Mouse (Mus musculus) hindbrain, embryonic 16.5 days (tissue): Measurements from ENCODE around the gene Slu7. TPM values are rescaled to one million over a fixed set of nuclear protein-coding genes. Genes with fewer than 3 reads are reported as not detected.

Source experiments
- ATAC-seq: fragments of 200-750 bp; cut with Nextera tagmentation; 2 replicates; pipeline ENCODE4 v1.8.0; 2017; ENCODE audit warnings: moderate TSS enrichment, moderate library complexity
- H3K27ac ChIP-seq: fragments of 300-500 bp; sonication (generic); 2 replicates; pipeline ENCODE4 v1.5.1; 2014; ENCODE audit warnings: low read depth, mild to moderate bottlenecking, control low read depth, low read length, moderate library complexity
- H3K27me3 ChIP-seq: fragments of 300-500 bp; sonication (generic); replicated peaks from 2 replicates; pipeline ENCODE4 v1.6.1; 2014; ENCODE audit warnings: low read length; ENCODE audit not compliant: control insufficient read depth, insufficient read depth
- H3K36me3 ChIP-seq: fragments of 300-500 bp; sonication (generic); 2 replicates; pipeline ENCODE4 v1.6.1; 2014; ENCODE audit warnings: mild to moderate bottlenecking, low read length, moderate library complexity, mixed read lengths; ENCODE audit not compliant: control insufficient read depth, insufficient read depth
- H3K4me1 ChIP-seq: fragments of 300-500 bp; sonication (generic); 2 replicates; pipeline ENCODE4 v1.6.1; 2014; ENCODE audit warnings: low read depth, low read length; ENCODE audit not compliant: control insufficient read depth, insufficient read depth
- H3K4me2 ChIP-seq: fragments of 300-500 bp; sonication (generic); 2 replicates; pipeline ENCODE4 v1.6.1; 2014; ENCODE audit warnings: mild to moderate bottlenecking, low read length, control low read depth, moderate library complexity
- H3K4me3 ChIP-seq: fragments of 300-500 bp; sonication (generic); 2 replicates; pipeline ENCODE4 v1.5.1; 2014; ENCODE audit warnings: mild to moderate bottlenecking, low read length, control low read depth, moderate library complexity
- H3K9ac ChIP-seq: fragments of 300-500 bp; sonication (generic); 2 replicates; pipeline ENCODE4 v1.6.1; 2014; ENCODE audit warnings: low read depth, mild to moderate bottlenecking, control low read depth, low read length, moderate library complexity
- H3K9me3 ChIP-seq: fragments of 300-500 bp; sonication (generic); 2 replicates; pipeline ENCODE4 v1.6.1; 2014; ENCODE audit warnings: mild to moderate bottlenecking, low read length, moderate library complexity; ENCODE audit not compliant: control insufficient read depth
- WGBS: fragments of 180-500 bp; shearing (Covaris S2); extraction: QIAGEN DNeasy Blood & Tissue Kit; methylation state at CpG from one replicate; pipeline ENCODE4 v1.1.7; 2014; 5-methylcytosine and 5-hydroxymethylcytosine counted together
- polyA plus RNA-seq: library from polyadenylated mRNA; unstranded; fragments of >200 nt; fragmentation: Nextera tagmentation; extraction: Ambion mirVana; gene quantifications from 2 replicates; pipeline ENCODE4 v1.2.1, GENCODE M21; 2015

Gene Slu7
- polyA plus RNA-seq, 1 experiment from 2014 or later, result 55.2 TPM

GRCm38 (mm10) chr11:43495037-43495436 is 61.5 kb downstream of the Slu7 start:
- Histone ChIP-seq H3K9ac (no peak overlapping the region), H3K27me3 (no peaks in the 10 kb centered on the region), H3K36me3 (no peaks in the 10 kb centered on the region), H3K9me3 (no peaks in the 10 kb centered on the region), H3K4me3 (no peak overlapping the region), H3K4me1 (no peaks in the 10 kb centered on the region; the same call in none of the 2 replicates), H3K27ac (no peak overlapping the region), H3K4me2 (no peak overlapping the region)
- no peak for ATAC-seq
- WGBS, result 45% methylated on average over 8 of the region's 8 CpGs

GRCm38 (mm10) chr11:43495532-43495931 is 62.0 kb downstream of the Slu7 start:
- H3K27ac ChIP-seq, result no peak overlapping the region
- H3K4me1 ChIP-seq, result no peaks in the 10 kb centered on the region; the same call in none of the 2 replicates
- ATAC-seq, result no peak
- H3K36me3 ChIP-seq, result no peaks in the 10 kb centered on the region
- no peaks in the 10 kb centered on the region for H3K9me3 ChIP-seq
- 34% methylated on average over 3 of the region's 3 CpGs for WGBS
- no peaks in the 10 kb centered on the region for H3K27me3 ChIP-seq
- H3K4me3 ChIP-seq, result no peak overlapping the region
- H3K4me2 ChIP-seq, result no peak overlapping the region
- H3K9ac ChIP-seq, result no peak overlapping the region

Other genes starting within 250 kb of the Slu7 start
- 51.0 and 56.3 TPM in 2 replicates for gene Pttg1, start 7.5 kb upstream of the Slu7 start, polyA plus RNA-seq
- 15.5 and 16.6 TPM in 2 replicates for gene C1qtnf2, start 40.5 kb downstream of the Slu7 start, polyA plus RNA-seq
- gene Ccnjl, start 95.0 kb downstream of the Slu7 start, polyA plus RNA-seq, result 7.1 and 10.7 TPM in 2 replicates
- 2.2 and 3.3 TPM in 2 replicates for gene 4933415A04Rik, start 153.3 kb downstream of the Slu7 start, polyA plus RNA-seq
- not detected in 2 replicates for gene Fabp6, start 167.8 kb downstream of the Slu7 start, polyA plus RNA-seq
- 12.5 and 20.3 TPM in 2 replicates for gene Pwwp2a, start 248.3 kb downstream of the Slu7 start, polyA plus RNA-seq